Mouse (Mus musculus): ENCODE results near the gene Il22ra1. TPM values are rescaled to one million over a fixed set of nuclear protein-coding genes. Genes with fewer than 3 reads are reported as not detected.

Il22ra1 gene
- total RNA-seq, 2 experiments from 2014 or later: 0.13 to 0.49 TPM

DNA sequence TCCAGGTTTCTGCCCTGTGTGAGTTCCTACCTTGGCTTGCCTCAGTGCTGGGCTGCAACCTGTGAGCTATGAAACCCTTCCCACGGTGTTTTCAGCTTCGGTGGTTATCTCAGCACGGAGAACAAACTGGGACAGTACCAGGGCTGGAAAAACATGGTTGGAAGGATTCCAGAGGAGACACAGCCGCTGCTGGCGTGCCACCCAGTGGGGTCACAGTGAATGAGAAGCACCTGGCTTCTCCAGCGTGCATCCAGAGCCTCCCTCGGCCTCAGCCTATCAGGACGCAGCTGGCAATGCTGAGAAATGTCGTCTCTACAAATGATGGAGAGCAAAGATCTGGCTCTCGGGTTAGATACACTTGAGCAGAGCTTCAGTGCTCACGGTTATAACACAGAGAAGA is 1.6 kb upstream of the Il22ra1 start:
- intact Hi-C loops (cut with DNase I; ENCODE audit: low total_unique reads): no loop called here
- DNase-seq: no peak

DNA sequence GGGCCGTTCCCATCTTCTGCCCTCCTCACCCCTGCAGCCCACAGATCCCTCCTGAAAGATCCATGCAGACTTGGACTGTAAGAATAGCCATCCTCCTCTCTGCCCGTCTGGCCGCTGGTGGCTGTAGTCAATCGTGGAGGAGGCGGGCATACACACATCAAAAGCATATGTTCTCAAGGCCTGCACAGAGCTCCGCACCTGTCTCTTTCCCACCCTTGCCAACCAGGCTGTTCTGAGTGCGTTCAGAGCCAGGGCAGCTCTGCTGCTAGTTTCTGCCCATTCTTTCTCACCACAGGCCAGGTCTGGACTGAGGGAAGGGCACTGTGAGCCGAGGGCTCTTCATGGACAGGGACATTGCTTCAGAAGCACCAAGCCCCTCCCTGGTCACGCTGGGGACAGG is 2.2 kb downstream of the Il22ra1 start:
- intact Hi-C loops (cut with DNase I; ENCODE audit: low total_unique reads): no loop called here

DNA sequence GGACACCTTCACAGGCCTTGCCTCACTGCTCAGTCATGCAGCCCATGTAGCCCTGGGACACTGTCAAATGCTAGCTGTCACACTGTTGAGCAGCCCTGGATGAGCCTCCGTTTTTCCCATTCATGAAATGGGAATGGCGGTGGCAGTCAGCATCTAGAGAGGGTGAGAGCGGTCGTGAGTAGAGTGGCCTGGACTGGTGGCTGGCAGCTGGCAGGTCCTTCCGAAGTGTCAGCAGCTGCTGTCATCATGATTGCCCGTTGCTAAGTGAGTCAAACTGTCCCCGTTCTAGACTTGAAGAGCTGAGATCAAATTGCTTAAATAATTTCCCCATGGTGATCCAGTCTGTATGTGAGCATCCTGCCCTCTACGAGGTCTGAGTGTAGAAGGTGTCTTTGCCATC is 3.0 kb downstream of the Il22ra1 start:
- no peak for DNase-seq
- intact Hi-C loops (cut with DNase I; ENCODE audit: low total_unique reads): no loop called here

More for the DNA sequence above, 2.2 kb downstream of the Il22ra1 start:
- no peak for DNase-seq

DNA sequence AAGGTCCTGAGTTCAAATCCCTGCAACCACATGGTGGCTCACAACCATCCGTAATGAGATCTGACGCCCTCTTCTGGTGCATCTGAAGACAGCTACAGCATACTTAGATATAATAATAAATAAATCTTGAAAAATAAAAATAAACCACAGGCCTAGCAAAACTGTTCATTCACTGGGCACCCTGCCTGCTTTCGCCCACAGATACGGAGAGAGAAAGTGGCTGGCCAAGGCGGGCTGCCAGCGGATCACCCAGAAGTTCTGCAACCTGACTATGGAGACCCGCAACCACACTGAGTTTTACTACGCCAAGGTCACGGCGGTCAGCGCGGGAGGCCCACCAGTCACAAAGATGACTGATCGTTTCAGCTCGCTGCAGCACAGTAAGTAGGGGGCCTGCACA is 5.9 kb downstream of the Il22ra1 start:
- intact Hi-C loops (cut with DNase I; ENCODE audit: low total_unique reads): no loop called here
- DNase-seq: no peak

DNA sequence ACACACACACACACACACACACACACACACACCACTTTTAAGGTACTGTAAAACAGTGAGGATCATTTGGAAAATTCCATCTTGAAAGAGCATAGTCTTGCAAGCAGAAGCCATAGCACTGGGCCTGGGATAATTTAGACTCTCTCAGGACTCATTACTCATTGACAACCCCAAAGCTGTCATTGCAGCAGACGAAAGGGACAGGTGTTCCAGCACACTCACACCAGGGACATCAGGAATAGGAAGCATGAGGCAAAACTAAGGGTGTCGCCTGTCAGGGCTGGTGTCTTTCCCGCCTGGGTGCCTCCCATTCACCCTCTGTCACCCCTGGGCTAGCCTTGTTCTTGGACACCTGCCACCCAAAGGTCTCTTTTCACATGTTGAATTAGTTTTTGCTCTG is 8.9 kb downstream of the Il22ra1 start:
- intact Hi-C loops (cut with DNase I; ENCODE audit: low total_unique reads): no loop called here
- no peak for DNase-seq

DNA sequence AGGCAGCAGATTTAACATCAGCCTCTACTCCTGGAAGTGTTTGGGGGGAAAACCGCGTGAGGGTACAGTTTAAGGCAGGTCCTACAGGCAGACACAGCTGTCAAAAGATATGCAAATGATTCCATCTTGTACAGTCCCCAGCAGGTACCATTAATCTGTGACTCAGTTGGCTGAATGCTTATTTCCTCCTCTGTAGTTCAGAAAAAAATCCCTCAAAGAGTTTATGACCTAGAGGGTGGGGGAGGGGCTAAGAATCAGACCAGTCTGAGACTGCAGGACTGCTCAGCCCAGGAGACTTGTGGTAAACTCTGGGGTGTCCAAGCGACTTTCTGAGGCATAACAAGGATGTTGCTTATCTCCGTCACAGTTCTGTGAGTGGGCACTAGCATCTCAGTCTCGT is 10.3 kb downstream of the Il22ra1 start:
- DNase-seq: no peak
- intact Hi-C loops (cut with DNase I; ENCODE audit: low total_unique reads): no loop called here

DNA sequence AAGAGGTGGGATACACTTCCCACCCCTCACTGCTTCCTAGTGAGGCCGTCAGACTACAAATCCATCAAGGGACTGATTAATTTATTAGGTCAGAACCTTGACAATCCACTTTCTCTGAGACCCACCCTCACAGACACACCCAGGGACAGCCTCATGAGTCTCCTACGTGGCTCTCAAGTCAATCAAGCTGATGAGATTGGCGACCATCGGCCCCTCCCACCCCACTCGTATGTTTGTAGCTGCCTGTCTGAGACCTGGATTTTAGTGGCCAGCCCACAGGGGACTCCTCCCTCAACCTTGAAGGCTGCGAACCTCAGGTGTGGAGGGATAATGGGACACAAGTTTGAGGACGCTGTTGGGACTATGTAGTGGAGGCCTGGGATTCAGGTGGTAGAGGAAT is 11.2 kb downstream of the Il22ra1 start:
- no peak for DNase-seq
- intact Hi-C loops (cut with DNase I; ENCODE audit: low total_unique reads): no loop called here

DNA sequence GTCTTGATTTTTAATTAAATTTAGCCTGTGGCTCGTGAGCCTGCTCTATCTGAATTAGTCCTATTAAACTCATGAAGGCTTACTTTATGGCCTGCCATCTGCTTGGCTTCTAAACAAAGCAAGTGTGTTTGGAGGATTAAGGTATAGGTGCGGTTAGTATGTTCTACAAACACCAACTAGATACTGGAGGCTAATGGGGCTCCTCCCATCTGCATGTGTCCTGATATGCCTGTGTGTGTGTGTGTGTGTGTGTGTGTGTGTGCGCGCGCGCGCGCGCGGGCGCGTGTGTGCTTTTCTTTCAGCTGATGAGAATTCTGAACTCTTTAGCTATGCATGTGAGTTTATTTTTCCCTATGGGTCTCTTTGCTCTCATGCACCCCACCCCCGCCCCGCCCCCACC is 11.7 kb downstream of the Il22ra1 start:
- intact Hi-C loops (cut with DNase I; ENCODE audit: low total_unique reads): no loop called here
- no peak for DNase-seq

DNA sequence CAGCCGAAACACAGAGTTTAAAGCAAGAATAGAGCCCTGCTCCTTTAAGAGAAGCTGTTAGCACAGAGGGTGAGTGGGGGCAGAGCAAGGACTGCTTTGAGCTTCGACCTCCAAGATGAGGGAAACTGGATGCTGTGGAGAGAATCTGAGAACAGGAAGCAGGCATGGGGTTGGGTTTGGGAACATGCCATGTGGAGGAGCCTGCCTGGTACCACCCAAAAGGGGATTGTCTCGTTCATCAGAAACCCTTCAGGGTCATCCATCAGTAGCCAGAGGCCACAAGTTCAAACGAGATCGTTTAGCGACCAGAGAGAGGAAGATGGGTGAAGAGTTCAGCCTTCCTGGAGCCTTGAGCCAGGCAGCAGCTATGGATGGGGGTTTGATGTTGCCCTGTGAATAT is 15.5 kb downstream of the Il22ra1 start:
- intact Hi-C loops (cut with DNase I; ENCODE audit: low total_unique reads): no loop called here
- DNase-seq: no peak

DNA sequence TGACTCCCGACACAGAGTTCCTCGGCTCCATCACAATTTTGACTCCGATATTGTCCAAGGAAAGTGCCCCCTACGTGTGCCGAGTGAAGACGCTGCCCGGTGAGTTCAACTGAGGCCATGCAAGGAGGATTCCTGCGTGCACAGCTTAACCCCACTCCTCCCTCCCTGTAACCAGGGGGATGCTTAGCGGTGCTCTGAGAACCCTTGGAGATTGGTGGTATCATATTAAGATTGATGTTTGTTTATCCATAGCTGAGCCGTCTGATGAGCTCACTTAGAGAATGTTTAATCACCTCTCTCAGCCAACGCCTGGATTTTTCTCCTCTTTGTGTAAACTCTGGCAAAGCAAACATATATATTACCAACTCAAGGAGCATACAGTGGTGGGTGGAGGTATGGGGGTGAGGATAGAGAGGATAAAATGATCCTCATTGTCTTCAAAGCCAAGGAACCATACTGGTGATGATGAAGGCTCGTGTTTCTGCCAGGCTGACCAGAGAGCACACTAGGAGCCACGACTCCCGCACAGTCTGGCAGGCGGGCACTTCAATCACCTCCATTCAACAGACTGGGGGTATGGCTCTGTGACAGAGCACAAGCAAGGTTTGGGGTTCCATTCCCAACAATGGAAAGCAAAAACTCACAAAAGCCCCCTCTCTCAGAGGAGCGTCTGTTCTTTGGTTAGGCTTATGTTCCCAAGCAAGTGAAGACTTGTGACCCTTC is 16.9 kb downstream of the Il22ra1 start:
- intact Hi-C loops (cut with DNase I; ENCODE audit: low total_unique reads): no loop called here
- no peak for DNase-seq

DNA sequence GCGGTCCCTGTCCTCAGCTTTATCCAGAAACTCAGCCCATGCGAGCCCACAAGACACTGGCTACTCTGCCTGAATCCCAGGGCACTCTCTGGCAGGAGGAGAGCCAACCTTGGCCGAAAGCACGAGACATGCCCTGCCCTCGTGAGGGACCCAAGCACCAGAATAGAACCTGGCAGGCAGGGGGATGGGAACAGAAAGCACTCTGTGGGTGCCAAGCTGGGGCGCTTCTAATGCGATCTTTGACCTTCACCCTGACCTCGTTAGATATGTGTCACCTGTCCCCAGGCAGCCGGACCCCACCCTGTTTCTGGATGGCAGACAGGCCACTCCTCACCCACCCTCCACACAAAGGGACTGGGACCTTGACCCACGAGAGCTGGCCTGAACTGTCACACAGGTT is 17.6 kb downstream of the Il22ra1 start:
- peak; percentile 51 for DNase-seq
- intact Hi-C loops (cut with DNase I; ENCODE audit: low total_unique reads): no loop called here

DNA sequence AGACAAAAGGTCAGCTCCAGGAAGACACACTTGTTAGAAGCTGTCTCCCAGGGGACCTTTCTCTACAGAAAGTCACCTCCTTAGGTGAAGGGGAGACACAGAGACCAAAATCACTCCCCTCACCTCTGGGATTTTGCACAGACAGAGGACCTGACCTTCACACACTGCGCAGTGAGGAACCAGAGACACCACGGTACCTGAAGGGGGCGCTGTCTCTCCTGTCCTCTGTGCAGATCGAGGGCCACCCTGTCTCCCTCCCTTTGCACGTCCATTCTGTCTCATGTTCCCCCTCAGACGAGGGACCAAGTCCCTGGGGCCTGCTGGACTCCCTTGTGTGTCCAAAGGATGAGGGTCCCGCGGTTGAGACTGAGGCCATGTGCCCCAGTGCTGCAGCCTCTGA is 22.9 kb downstream of the Il22ra1 start:
- DNase-seq: no peak
- intact Hi-C loops (cut with DNase I; ENCODE audit: low total_unique reads): no loop called here

DNA sequence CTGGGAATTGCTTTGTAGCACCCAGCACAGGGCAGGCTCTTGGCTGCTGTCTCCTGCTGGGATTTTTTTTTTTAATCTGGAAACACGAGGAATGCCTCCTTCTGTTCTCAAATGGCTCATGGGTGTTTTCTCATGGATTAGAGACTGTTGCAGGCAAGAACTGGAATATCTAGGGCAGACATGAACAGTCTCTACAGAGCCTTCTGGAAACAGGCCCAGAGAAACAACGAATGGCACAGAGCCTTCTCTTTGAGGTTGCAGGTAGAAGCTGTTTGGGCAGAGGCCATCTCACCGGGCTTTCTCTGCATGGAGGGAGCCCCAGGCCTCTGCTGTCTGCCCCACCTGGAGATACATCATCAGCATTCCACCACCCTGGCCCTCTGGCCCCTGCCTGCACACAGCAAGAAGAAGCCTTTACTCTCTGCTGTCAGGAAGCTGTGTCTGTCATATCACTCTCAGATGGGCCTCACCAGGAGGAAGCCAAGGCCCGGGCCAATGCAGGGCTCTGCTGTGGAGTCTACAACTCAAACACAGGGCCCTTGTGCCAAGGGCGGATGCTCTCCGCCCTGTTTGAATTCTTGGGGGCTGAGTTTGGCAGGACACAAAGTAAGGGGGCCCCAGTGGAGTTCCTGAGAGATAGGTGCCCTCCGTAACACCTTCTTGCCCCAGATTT is 24.3 kb downstream of the Il22ra1 start:
- no peak for DNase-seq
- intact Hi-C loops (cut with DNase I; ENCODE audit: low total_unique reads): no loop called here

DNA sequence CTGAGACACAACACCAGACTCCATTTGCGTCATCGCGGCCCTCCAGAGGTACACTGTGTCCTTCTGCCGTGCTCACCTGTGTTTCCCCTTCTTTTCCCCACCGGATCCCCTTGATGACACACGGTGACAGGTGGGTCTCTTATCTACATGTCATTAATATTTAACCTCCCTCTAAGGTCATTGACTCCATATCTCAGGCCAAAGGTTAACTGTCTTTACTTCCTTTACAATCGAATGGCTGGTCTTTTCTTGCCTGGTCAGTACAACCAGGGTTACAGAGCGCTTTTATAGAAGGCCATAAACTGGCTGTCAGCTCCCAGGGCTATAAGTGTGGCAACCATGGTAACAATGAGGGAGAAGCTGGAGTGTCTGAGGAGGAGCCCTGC is 24.8 kb downstream of the Il22ra1 start:
- DNase-seq: no peak
- intact Hi-C loops (cut with DNase I; ENCODE audit: low total_unique reads): no loop called here

DNA sequence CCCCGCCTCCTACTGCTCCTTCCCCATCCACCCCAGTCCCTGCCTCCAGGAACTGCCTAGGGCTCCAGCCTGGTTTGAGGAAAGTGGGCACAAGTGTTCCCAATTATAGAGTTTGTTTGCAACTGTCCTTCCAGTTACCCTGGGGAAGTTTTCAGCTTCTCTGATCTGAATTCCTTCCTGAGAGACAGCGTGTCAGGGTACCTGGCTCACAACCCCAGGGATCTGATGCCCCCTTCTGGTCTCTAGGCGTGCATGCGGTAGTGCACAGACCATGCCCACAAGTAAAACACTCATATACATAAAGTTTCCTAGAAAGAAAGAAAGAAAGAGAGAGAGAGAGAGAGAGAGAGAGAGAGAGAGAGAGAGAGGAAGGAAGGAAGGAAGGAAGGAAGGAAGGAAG is 30.4 kb downstream of the Il22ra1 start:
- DNase-seq: no peak
- intact Hi-C loops (cut with DNase I; ENCODE audit: low total_unique reads): no loop called here

DNA sequence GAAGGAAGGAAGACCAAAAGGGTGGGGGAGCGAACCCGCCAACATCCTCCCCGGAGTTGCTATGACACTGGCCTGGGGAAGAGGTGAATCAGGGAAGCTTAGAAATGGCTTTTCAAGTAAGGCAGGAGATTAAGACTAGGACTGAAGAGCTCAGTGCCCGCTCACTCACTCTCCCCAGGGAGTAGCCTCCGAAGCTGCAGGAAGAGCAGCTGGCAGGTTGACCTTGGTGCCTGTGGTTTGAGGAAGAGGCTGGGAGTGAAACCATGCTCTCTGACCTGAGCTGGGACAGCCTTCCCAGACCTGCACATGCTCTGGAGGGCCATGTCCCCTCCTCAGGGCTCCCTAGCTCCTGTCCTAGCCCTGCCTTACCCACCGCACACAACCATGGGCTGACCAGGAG is 30.9 kb downstream of the Il22ra1 start:
- DNase-seq: no peak
- intact Hi-C loops (cut with DNase I; ENCODE audit: low total_unique reads): no loop called here

DNA sequence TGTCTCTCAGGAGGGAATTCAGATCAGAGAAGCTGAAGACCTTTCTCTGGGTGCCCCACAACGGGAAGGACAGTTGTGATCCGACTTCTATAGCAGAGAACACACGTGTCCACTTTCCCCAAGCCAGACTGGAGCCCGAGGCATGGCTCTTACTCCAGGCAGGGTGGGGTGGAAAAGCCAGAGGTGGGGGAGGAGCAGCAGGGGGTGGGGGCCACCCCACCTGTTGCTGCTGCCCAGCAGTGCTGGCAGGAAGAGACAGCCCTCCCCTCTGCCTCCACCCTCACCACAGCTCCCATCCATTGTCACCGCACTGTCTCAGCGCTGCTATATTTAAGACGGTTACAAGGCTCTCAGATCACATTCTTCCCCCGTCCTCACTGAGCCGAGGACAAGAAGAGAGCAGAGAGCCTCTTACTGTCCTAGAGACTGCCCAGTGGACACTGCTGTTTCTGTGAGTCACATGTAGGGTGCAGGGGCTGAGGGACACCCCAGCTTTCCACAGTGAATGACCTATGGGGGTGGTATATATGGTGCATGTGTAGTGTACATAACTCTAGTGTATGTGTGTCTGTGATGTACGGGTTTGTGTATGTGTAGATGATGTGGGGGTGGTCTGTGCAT is 31.5 kb downstream of the Il22ra1 start, which contains the start of gene Myom3:
TSS of gene Myom3 (plus strand) at position 360 of the 621 bp plus-strand sequence.
- intact Hi-C loops (cut with DNase I; ENCODE audit: low total_unique reads): no loop called here
- DNase-seq: no peak

DNA sequence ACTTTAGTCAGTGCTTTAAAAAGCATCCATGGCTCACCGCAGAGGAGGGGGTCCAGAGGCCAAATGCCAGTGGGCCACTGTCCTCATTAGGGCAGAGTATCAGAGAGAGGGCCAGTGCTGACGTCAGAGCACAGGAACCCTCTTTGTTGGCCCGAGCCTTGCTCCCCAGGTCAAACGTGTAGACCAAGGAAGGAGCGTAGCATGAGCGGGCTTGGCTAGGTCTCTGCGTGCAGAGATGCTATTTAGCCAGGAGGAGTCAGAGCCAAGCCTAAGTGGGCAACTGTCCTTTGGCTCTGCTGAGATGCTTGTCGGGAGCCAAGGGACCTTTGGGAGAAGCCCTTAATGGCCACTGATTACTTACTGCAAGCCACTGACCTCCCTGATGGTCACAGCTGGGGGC is 33.1 kb downstream of the Il22ra1 start:
- intact Hi-C loops (cut with DNase I; ENCODE audit: low total_unique reads): no loop called here
- peak; percentile 29 for DNase-seq

DNA sequence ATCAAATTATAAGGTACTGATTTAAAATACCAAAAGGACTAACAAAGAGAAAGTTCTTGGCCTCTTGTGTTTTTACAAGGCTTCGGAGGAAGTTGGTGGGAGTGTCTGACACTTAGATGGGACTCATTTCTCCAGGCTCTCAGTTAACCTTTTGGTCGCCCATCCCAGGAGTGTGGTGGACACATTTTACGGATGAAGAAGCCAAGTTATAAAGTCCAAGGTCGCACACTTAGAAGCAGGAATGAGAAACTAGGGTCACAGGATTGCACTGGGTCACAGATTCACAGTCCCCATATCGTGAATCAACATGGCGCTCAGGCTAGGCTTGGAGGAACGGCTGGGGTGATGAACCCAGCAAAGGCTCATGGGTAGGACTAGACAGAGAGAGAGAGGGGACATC is 33.6 kb downstream of the Il22ra1 start:
- DNase-seq: no peak
- intact Hi-C loops (cut with DNase I; ENCODE audit: low total_unique reads): no loop called here

DNA sequence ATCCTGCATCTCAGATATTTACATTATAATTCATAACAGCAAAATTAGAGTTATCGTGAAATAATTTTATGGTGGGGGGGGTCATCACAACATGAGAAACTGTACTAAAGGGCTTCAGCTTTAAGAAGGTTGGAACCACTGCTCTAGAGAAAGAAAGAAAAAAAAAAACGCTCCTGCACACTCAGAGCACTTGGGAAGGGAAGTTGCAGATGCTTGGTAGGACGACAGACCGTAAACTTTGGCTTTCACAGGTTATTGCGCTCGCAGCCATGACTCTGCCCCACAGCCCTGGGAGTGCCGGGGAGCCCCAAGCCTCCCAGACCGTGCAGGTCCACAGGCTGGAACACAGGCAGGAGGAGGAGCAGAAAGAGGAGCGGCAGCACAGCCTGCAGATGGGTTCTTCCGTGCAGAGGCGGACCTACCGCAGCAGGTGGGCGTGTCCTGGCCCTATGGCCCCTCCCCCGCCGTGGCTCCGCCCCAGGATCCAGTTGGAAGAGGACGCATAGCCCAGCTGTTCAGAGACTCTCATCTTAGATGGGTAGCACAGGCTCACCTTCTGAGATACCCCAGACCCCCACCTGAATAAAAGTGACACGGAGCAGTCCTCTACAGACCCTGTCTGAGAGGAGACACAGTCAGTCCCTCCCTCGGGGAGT is 34.4 kb downstream of the Il22ra1 start:
- intact Hi-C loops (cut with DNase I; ENCODE audit: low total_unique reads): no loop called here

More for the DNA sequence above, 34.4 kb downstream of the Il22ra1 start:
- DNase-seq: peak; percentile 72
